Mouse (Mus musculus) hindbrain, embryonic 13.5 days (tissue): ENCODE measurements at regions not wholly inside any gene's neighbourhood (a gene's known extent, or its start where the extent isn't known, plus 50 kb on each side); places are given as distances from the start of the nearest gene placed in this dataset.

Experiments
- ATAC-seq: fragments of 200-750 bp; cut with Nextera tagmentation; 2 replicates; pipeline ENCODE4 v1.8.0; 2017; ENCODE audit warnings: moderate TSS enrichment; ENCODE audit not compliant: low FRiP score
- H3K27ac ChIP-seq: fragments of 300-500 bp; sonication (generic); 2 replicates; pipeline ENCODE4 v1.5.1; 2015; ENCODE audit warnings: inconsistent platforms, mild to moderate bottlenecking, moderate library complexity
- H3K27me3 ChIP-seq: fragments of 300-500 bp; sonication (generic); 2 replicates; pipeline ENCODE4 v1.6.1; 2015; ENCODE audit warnings: mild to moderate bottlenecking, inconsistent platforms
- H3K36me3 ChIP-seq: fragments of 300-500 bp; sonication (generic); 2 replicates; pipeline ENCODE4 v1.6.1; 2015; ENCODE audit warnings: mild to moderate bottlenecking, inconsistent platforms
- H3K4me1 ChIP-seq: fragments of 300-500 bp; sonication (generic); replicated peaks from 2 replicates; pipeline ENCODE4 v1.6.1; 2015; ENCODE audit warnings: inconsistent platforms
- H3K4me2 ChIP-seq: fragments of 300-500 bp; sonication (generic); 2 replicates; pipeline ENCODE4 v1.6.1; 2015; ENCODE audit warnings: inconsistent platforms, mild to moderate bottlenecking, moderate library complexity
- H3K4me3 ChIP-seq: fragments of 300-500 bp; sonication (generic); 2 replicates; pipeline ENCODE4 v1.5.1; 2015; ENCODE audit warnings: mild to moderate bottlenecking, inconsistent platforms
- H3K9ac ChIP-seq: fragments of 300-500 bp; sonication (generic); 2 replicates; pipeline ENCODE4 v1.6.1; 2015; ENCODE audit warnings: mild to moderate bottlenecking, inconsistent platforms
- H3K9me3 ChIP-seq: fragments of 300-500 bp; sonication (generic); 2 replicates; pipeline ENCODE4 v1.6.1; 2016; ENCODE audit warnings: inconsistent platforms
- WGBS: fragments of 180-500 bp; shearing (Covaris S2); methylation state at CpG from one replicate; pipeline ENCODE4 v1.1.7; 2015; 5-methylcytosine and 5-hydroxymethylcytosine counted together

DNA sequence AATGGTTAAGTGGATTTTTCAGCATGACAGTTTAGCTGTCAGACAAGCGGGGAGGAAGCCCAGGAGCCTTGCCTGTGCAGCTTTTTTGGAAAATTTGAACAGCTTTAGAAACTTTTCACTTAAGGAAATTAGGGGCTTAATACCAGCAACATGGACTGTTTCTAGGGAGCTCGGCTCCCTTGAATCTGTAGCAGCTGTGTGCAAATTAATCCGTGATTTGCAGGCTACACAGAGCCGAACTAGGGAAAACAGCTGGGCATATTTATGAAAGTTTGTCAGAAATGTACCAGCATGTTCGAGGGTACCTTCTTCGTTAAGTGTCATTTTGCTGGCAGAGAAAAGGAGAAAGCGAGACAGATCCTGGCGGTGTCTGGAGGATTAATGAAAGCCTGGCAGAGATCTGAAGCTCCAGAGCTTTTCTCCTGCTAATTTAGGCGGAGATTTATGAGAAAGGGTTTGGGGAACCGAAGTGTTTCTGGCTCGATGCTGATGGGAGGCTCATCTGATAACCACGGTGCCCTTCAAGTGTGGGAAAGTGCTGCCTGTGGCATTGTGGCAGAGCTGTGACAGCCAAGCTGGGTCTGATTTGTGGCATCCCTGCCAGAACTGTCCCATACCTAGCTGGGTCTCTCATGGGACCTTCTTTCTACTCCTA lies 370.3 kb downstream of the Galc start:
- 0 out of 2 replicates have a peak, but pooled peaks have one; percentile 39 for ATAC-seq
- no peak overlapping the region for H3K4me3 ChIP-seq

DNA sequence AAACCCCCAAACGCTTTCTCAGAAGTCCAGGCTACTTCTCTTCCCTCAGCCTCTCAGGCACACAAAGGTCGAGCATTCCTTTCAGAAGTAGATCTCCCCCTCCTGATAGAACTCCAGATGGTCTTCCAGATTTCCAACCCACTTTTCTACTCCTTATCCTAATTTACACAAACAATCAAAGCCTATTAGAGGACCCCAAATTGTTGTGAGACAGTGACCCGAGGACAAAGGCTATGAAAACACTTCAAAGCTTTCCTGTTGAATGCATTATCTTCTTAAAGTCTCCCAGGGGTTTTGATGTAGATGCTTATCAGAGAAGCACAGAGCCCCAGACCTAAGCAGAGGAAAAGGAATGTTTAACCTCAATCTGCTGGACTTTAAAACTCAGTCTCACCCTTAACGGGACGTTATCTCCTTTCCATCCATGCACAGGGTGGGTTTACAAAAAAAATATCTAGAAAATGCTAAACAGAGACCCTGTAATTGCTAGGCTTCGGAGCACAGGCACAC lies 370.9 kb downstream of the Galc start:
- peak overlapping the region; percentile 22 for H3K4me2 ChIP-seq
- H3K27ac ChIP-seq: no peak overlapping the region
- H3K27me3 ChIP-seq: 0 out of 2 replicates have a peak, but pooled peaks cover 3% of the 10 kb centered on the region
- H3K4me3 ChIP-seq: no peak overlapping the region
- no peak overlapping the region for H3K9ac ChIP-seq
- no peaks in the 10 kb centered on the region for H3K36me3 ChIP-seq
- ATAC-seq: 0 out of 2 replicates have a peak, but pooled peaks have one; percentile 3
- 22% methylated on average over 6 of the region's 6 CpGs for WGBS
- peaks cover 16% of the 10 kb centered on the region for H3K4me1 ChIP-seq
- H3K9me3 ChIP-seq: no peaks in the 10 kb centered on the region

More for the DNA sequence above, 370.3 kb downstream of the Galc start:
- H3K9ac ChIP-seq: no peak overlapping the region
- no peaks in the 10 kb centered on the region for H3K9me3 ChIP-seq
- H3K36me3 ChIP-seq: no peaks in the 10 kb centered on the region
- 25% methylated on average over 12 of the region's 12 CpGs for WGBS
- peak overlapping the region; percentile 22 for H3K4me2 ChIP-seq
- 0 out of 2 replicates have a peak, but pooled peaks cover 3% of the 10 kb centered on the region for H3K27me3 ChIP-seq
- H3K4me1 ChIP-seq: peaks cover 16% of the 10 kb centered on the region
- H3K27ac ChIP-seq: no peak overlapping the region

DNA sequence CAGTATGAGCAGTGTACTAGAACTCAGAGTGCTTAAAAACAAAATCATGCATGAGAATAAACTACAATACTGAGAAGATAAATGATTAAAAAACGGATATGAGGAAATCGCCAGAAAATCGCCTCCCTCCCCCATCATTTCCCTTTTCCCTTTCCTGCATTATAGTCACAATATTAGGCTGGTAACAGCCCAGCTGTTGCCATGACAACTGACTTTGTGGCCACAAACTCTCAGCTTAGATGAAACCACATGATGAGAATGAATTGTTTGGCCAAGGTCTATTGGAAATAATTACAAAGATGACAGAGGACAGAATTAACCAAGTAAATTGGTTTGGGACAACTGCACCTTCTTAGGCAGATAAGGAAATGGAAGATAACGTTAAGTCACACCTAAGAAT lies 376.8 kb downstream of the Galc start:
- 0 out of 2 replicates have a peak, but pooled peaks have one; percentile 7 for ATAC-seq
- Histone ChIP-seq H3K27me3 (no peaks in the 10 kb centered on the region), H3K4me2 (no peak overlapping the region), H3K9me3 (no peaks in the 10 kb centered on the region), H3K36me3 (no peaks in the 10 kb centered on the region), H3K9ac (no peak overlapping the region), H3K27ac (no peak overlapping the region), H3K4me1 (no peaks in the 10 kb centered on the region), H3K4me3 (no peak overlapping the region)
- WGBS: 70% methylated on average over 4 of the region's 4 CpGs

DNA sequence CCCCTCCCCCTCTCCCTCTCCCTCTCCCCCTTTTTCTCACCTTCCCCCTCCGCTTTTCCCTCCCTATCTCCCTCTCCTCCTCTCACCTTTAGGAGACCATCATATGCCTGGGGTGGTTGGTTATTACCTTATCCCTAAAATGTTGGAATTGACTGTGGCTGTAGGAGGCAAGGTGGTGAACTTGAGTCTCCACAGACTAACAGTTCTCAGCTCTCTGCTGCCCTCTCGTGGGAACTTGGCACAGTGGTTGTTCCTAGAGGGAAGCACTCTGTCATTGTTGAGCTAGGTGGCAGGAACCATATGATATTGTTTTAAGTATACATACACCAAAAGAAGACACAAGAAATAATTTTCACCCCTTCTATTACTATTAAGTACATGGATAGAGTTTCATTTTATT lies 386.9 kb downstream of the Galc start:
- Histone ChIP-seq H3K27me3 (no peaks in the 10 kb centered on the region), H3K4me2 (no peak overlapping the region), H3K9me3 (no peaks in the 10 kb centered on the region), H3K36me3 (no peaks in the 10 kb centered on the region), H3K4me1 (no peaks in the 10 kb centered on the region), H3K9ac (no peak overlapping the region), H3K27ac (no peak overlapping the region), H3K4me3 (no peak overlapping the region)
- WGBS: 14% methylated on average over 2 of the region's 2 CpGs
- peak; percentile 66; the same call in 1 of the 2 replicates for ATAC-seq

DNA sequence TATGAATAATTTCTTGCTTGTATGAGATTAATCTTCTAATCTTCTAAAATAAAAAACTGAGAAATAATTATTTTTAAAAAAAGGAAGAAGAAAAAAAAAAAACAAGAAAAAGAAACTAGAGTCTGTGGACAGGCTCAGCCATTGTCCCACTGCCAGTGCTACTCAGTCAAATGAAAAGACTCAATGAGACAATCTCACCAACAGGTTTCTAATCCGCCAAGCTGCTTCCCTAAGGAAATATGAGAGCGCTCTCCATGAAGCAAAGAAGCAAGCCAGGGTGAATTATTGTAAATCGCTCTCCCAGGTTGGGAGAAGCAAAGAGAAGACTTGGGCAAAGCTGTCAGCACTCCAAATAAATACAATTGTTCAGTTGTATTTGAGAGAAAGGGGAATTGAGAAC lies 396.3 kb downstream of the Galc start:
- no peak overlapping the region for H3K9ac ChIP-seq
- ATAC-seq: no peak
- no peak overlapping the region for H3K27ac ChIP-seq
- no peaks in the 10 kb centered on the region for H3K27me3 ChIP-seq
- no peak overlapping the region for H3K4me2 ChIP-seq
- H3K4me3 ChIP-seq: no peak overlapping the region
- H3K36me3 ChIP-seq: no peaks in the 10 kb centered on the region
- WGBS: 74% methylated on average over 3 of the region's 3 CpGs
- H3K9me3 ChIP-seq: no peaks in the 10 kb centered on the region
- no peaks in the 10 kb centered on the region for H3K4me1 ChIP-seq

DNA sequence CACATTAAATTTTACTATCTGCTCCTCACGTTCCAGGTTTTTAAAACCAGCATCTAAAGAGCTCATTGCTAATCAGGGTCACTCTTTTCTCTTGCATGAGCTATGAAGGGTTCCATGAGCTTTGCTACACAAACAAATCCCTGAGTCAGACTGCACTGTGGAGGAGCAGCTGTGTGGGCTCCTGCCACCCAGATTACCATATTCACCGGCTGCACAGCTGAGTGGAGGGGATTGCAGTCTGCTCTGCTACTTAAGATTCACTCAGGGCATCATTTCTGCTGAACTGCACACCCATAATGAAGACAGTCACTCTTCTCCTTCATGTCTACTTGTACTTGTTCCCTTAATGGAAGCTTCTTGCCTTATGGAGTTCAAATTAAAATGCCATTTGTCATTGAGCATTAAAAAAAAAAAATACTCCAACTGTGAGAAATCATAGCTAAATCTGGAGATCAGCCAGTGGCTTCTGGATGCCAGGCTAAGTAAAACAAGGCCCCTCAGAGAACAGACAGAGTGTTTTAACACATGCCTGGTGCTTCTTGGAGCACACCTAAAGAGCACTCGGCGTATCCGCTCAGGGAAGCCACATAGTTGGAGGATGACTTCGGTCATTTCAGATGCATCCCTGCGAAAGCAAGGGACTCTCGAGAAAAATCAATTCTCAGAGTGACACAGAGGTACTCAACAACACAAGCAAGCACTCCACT lies 422.9 kb downstream of the Galc start:
- Histone ChIP-seq H3K4me3 (no peak overlapping the region), H3K36me3 (no peaks in the 10 kb centered on the region), H3K27me3 (no peaks in the 10 kb centered on the region), H3K9ac (no peak overlapping the region), H3K4me2 (no peak overlapping the region), H3K27ac (no peak overlapping the region), H3K9me3 (no peaks in the 10 kb centered on the region), H3K4me1 (0 out of 2 replicates have a peak, but pooled peaks cover 6% of the 10 kb centered on the region)
- 66% methylated on average over 8 of the region's 8 CpGs for WGBS
- peak; percentile 89 for ATAC-seq

DNA sequence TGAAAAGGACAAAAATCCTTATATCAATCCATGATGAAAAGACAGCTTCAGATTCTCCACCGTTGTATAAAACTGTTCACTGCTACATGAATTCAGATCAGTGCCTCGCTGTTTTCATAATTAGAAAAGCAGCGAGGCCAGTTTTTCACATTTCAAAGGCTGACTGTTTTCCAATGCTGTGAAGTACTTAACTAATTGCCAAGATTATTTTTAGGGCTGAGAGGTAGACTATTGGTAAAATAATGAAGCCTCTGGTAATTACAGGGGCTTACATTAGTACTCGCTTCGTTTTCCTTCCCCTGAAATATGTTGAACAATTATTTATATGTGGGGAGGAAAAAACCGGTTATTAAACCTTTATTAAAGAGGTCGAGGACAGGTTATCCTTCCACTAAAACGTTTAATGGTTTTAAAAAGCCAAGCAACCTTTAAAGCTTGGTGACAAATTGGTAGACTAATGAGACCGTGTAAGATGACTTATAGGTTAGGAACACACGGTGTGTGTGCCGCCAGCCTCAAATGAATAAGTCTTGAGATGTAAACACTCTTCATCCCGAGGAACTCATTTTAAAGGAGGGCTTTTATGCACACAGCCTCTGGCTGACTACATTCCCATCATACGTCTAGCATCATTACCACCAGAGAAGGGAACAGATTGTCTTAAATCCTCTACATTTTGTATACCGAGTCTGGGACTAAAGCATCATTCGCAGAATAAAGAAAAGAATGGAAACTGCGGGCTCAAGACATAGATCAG lies 465.7 kb downstream of the Galc start:
- H3K27me3 ChIP-seq: no peaks in the 10 kb centered on the region
- no peak overlapping the region for H3K4me3 ChIP-seq
- WGBS: 72% methylated on average over 16 of the region's 16 CpGs
- no peaks in the 10 kb centered on the region for H3K36me3 ChIP-seq
- ATAC-seq: no peak
- no peaks in the 10 kb centered on the region for H3K9me3 ChIP-seq
- H3K9ac ChIP-seq: no peak overlapping the region
- no peak overlapping the region for H3K27ac ChIP-seq
- no peak overlapping the region for H3K4me2 ChIP-seq
- H3K4me1 ChIP-seq: no peaks in the 10 kb centered on the region; the same call in 1 of the 2 replicates

DNA sequence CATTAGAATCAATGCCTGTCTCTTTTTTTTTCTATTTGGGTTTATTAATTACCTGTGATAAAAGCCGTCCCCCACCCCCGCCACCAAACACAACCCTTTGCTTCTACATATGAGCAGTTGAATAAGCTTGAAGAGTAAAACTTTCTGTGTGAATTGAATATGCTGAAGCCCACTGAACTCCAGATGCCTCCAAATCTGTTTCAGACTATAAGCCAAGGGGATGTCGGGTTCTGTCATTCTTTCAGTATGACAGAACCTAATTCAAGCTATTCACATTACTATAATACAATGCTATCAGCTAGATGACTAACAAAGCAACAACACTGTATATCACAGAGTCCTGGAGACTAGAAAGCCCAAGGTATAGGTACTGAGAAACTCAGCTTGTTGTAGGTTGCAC lies 475.8 kb downstream of the Galc start:
- Histone ChIP-seq H3K4me2 (no peak overlapping the region), H3K27me3 (no peaks in the 10 kb centered on the region), H3K9me3 (no peaks in the 10 kb centered on the region), H3K36me3 (no peaks in the 10 kb centered on the region), H3K9ac (no peak overlapping the region), H3K4me3 (no peak overlapping the region), H3K4me1 (no peaks in the 10 kb centered on the region), H3K27ac (no peak overlapping the region)
- no peak for ATAC-seq
- 89% methylated on average over 3 of the region's 3 CpGs for WGBS

DNA sequence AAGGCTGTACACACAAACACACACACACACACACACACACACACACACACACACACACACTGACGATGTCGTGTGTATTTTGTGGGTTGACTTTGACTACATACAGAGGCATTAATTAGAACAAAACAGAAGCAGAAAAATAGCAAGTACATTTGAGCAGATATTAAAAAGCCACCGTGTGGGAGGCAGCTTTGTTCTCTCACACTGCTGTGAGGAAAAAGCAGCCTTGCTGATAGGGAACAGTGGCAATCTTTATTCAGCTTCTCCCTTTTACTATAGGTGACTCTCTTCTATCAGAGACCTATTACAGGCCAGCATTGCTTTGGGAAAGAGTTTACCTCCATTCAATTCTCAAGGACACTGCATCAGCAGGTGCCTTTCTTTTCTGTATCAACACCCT lies 500.1 kb downstream of the Galc start:
- Histone ChIP-seq H3K27ac (no peak overlapping the region), H3K36me3 (no peaks in the 10 kb centered on the region), H3K27me3 (no peaks in the 10 kb centered on the region), H3K4me2 (no peak overlapping the region), H3K9ac (no peak overlapping the region), H3K9me3 (no peaks in the 10 kb centered on the region), H3K4me1 (no peaks in the 10 kb centered on the region), H3K4me3 (no peak overlapping the region)
- ATAC-seq: no peak
- 82% methylated on average over 3 of the region's 3 CpGs for WGBS

DNA sequence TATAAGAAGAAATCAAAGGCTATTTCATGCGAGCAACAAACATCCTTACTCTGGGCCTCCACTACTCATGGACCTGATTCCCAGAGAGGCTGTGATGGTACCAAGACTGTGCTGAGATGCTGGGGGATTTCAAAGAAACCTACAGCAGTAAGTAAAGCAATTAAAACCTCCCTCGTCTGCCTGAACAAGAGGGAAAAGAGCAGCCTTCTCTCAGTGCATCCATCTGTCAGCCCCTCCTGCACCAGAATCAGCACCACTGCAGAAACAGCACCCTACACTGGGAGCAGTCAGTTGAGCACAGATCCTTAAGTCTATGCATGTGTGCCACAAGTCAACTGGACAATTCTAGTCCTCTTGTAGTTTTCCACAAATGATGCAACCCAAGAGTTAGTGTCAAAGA lies 500.6 kb downstream of the Galc start:
- Histone ChIP-seq H3K9me3 (no peaks in the 10 kb centered on the region), H3K4me2 (no peak overlapping the region), H3K27me3 (no peaks in the 10 kb centered on the region), H3K27ac (no peak overlapping the region), H3K36me3 (no peaks in the 10 kb centered on the region), H3K4me1 (no peaks in the 10 kb centered on the region), H3K4me3 (no peak overlapping the region), H3K9ac (no peak overlapping the region)
- ATAC-seq: no peak
- WGBS: 70% methylated on average over 2 of the region's 2 CpGs

DNA sequence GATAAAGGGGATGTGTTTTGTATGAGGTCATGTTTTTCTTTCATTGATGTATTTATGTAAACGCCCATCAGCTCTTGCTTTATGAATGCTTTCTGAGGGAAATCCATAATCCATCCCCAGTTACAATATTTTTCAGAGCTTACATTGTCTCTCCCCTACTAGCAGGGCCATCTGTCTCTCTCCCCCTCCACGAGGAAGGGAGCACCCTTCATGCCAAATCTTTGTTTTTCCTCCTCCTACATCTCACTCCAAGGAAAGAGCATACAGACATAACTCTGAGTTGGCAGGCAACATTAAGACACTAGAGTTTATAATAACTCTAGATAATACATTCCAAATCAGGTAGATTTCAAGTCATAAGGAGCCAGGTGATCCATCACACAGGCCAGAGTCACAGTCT lies 509.1 kb downstream of the Galc start:
- Histone ChIP-seq H3K4me1 (no peaks in the 10 kb centered on the region), H3K4me3 (no peak overlapping the region), H3K9ac (no peak overlapping the region), H3K27me3 (no peaks in the 10 kb centered on the region), H3K9me3 (no peaks in the 10 kb centered on the region), H3K4me2 (no peak overlapping the region), H3K36me3 (no peaks in the 10 kb centered on the region), H3K27ac (no peak overlapping the region)
- ATAC-seq: no peak
- 60% methylated on average over 2 of the region's 2 CpGs for WGBS

DNA sequence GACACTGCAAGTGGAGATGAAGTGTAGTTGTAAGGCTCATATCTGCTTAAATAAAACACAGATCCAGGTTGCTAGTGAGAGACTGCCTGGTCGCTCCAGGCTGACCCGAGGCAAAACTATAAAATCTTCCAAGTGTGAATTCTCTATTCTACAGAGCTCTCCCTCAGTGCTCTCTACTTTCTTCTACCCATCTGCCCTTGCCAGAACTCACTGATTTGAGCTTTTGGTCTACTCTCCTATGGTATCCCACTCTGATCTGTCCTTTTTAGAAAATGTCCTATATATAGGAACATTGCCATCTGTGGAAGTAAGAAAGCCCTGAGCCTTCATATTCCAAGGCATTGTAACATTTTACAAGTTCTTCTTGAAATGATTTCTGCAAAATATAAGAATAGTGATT lies 518.3 kb downstream of the Galc start:
- H3K27ac ChIP-seq: no peak overlapping the region
- H3K9me3 ChIP-seq: no peaks in the 10 kb centered on the region
- ATAC-seq: no peak
- no peaks in the 10 kb centered on the region for H3K4me1 ChIP-seq
- no peaks in the 10 kb centered on the region for H3K27me3 ChIP-seq
- no peak overlapping the region for H3K4me3 ChIP-seq
- no peak overlapping the region for H3K4me2 ChIP-seq
- no peaks in the 10 kb centered on the region for H3K36me3 ChIP-seq
- H3K9ac ChIP-seq: no peak overlapping the region
- 77% methylated on average over 2 of the region's 2 CpGs for WGBS
